Mouse (Mus musculus) hindbrain, embryonic 11.5 days (tissue): ENCODE measurements at regions not wholly inside any gene's neighbourhood (a gene's known extent, or its start where the extent isn't known, plus 50 kb on each side); places are given as distances from the start of the nearest gene placed in this dataset.

ENCODE experiments used
- ATAC-seq: fragments of 200-750 bp; cut with Nextera tagmentation; 2 replicates; pipeline ENCODE4 v1.8.0; 2017; ENCODE audit warnings: mild to moderate bottlenecking, moderate TSS enrichment, moderate library complexity; ENCODE audit not compliant: low FRiP score
- DNase-seq: peaks from one replicate; pipeline ENCODE4 v3.0.0-alpha.2; 2015; ENCODE audit warnings: low spot score
- H3K27ac ChIP-seq: fragments of 300-500 bp; sonication (generic); 2 replicates; pipeline ENCODE4 v1.5.1; 2014; ENCODE audit warnings: mild to moderate bottlenecking, low read depth, low read length
- H3K27me3 ChIP-seq: fragments of 300-500 bp; sonication (generic); 2 replicates; pipeline ENCODE4 v1.6.1; 2014; ENCODE audit warnings: mild to moderate bottlenecking, low read length, moderate library complexity, mixed read lengths; ENCODE audit not compliant: control insufficient read depth, insufficient read depth
- H3K36me3 ChIP-seq: fragments of 300-500 bp; sonication (generic); 2 replicates; pipeline ENCODE4 v1.6.1; 2014; ENCODE audit warnings: mild to moderate bottlenecking, low read length, moderate library complexity, mixed read lengths; ENCODE audit not compliant: control insufficient read depth, insufficient read depth
- H3K4me1 ChIP-seq: fragments of 300-500 bp; sonication (generic); replicated peaks from 2 replicates; pipeline ENCODE4 v1.6.1; 2014; ENCODE audit warnings: low read length, mixed read lengths; ENCODE audit not compliant: control insufficient read depth, insufficient read depth
- H3K4me2 ChIP-seq: fragments of 300-500 bp; sonication (generic); replicated peaks from 2 replicates; pipeline ENCODE4 v1.6.1; 2014; ENCODE audit warnings: mild to moderate bottlenecking, low read depth, low read length
- H3K4me3 ChIP-seq: fragments of 300-500 bp; sonication (generic); 2 replicates; pipeline ENCODE4 v1.5.1; 2014; ENCODE audit warnings: low read depth, low read length
- H3K9ac ChIP-seq: fragments of 300-500 bp; sonication (generic); 2 replicates; pipeline ENCODE4 v1.6.1; 2014; ENCODE audit warnings: low read depth, low read length
- H3K9me3 ChIP-seq: fragments of 300-500 bp; sonication (generic); 2 replicates; pipeline ENCODE4 v1.6.1; 2016; ENCODE audit warnings: low read length; ENCODE audit not compliant: control insufficient read depth
- WGBS: fragments of 180-500 bp; shearing (Covaris S2); extraction: QIAGEN DNeasy Blood & Tissue Kit; methylation state at CpG from one replicate; pipeline ENCODE4 v1.1.7; 2014; 5-methylcytosine and 5-hydroxymethylcytosine counted together

GRCm38 (mm10) chr13:79886361-79886760, 996.8 kb upstream of the Arrdc3 start:
- ATAC-seq = no peak
- Histone ChIP-seq H3K36me3 (no peaks in the 10 kb centered on the region), H3K27me3 (no peaks in the 10 kb centered on the region), H3K4me2 (no peak overlapping the region), H3K9ac (no peak overlapping the region), H3K27ac (no peak overlapping the region), H3K4me3 (no peak overlapping the region), H3K9me3 (no peaks in the 10 kb centered on the region), H3K4me1 (no peaks in the 10 kb centered on the region)
- DNase-seq = no peak
- 83% methylated on average over 1 of the region's 1 CpGs for WGBS
